Mouse (Mus musculus) left cerebral cortex, adult 8-10 months (tissue): ENCODE results near the gene Hacd4. TPM values are rescaled to one million over a fixed set of nuclear protein-coding genes. Genes with fewer than 3 reads are reported as not detected.
A peak's percentile ranks its signal among the peaks of the same experiment; 100 is the strongest.

Experiments used
- DNase-seq, 2 experiments: peaks; one replicate each; pipeline ENCODE4 v3.0.0; 2022; ENCODE audit warnings: low spot score in 2 of 2
- total RNA-seq, 4 experiments: library from RNA; stranded (reverse); gene quantifications; 2 replicates each; pipeline ENCODE4 v1.2.4; 2022

Hacd4 gene
- total RNA-seq, 4 experiments from 2014 or later: 1.5 to 2.5 (median 2.1) TPM

DNA sequence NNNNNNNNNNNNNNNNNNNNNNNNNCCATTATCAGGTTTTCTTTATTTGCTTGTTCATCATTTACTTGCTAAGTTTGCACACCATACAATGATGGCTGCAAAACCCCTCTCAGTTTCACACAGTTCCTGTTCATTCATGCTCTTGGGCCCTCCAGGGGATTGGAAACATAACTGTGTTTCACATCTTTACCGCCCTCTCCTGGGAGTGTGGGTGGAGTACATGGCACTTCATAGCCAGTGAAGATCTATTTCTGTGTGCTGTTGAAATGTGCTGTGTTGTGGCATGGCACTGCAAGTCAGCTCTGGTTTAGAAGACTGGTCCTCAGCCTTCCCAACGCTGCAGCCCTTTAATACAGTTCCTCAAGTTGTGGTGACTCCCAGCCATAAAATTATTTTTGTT is 82.1 kb downstream of the Hacd4 start:
- no peak for DNase-seq

DNA sequence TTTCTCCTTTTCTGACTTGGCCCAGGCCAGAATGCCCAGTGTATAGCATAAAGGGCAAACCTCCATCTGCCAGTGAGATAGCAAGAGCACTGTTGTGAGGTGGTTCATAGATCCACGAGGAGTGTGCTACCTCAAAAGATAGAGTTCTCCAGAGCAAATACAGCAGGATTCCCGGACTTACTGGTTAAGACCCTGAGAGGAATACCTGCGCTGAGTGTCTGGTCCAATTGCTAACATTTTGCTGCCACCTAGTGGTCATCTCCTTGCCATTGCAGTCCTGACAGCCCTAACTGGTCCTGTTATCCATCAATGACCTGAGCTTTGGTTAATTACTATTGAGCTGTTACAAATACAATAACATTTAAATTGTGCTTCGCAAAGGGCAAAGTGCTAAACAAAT is 87.8 kb downstream of the Hacd4 start:
- DNase-seq: peak in 1 of 2 experiments; percentile 20

Other genes starting within 250 kb of the Hacd4 start
- gene Ifnb1, start 83.8 kb upstream of the Hacd4 start, total RNA-seq: not detected
- gene Ifna15, start 119.3 kb upstream of the Hacd4 start, total RNA-seq: not detected
- not detected for gene Ifna14, start 132.9 kb upstream of the Hacd4 start, total RNA-seq
- gene Ifna9, start 153.5 kb upstream of the Hacd4 start, total RNA-seq: not detected
- not detected for gene Ifna12, start 164.4 kb upstream of the Hacd4 start, total RNA-seq
- not detected for gene C87499, start 195.5 kb upstream of the Hacd4 start, total RNA-seq
- not detected for gene Ifna13, start 205.5 kb upstream of the Hacd4 start, total RNA-seq
- gene Ifna16, start 238.0 kb upstream of the Hacd4 start, total RNA-seq: not detected
- gene Ifna2, start 245.0 kb upstream of the Hacd4 start, total RNA-seq: not detected